Mouse (Mus musculus): ENCODE measurements around the gene Recql5. TPM values are rescaled to one million over a fixed set of nuclear protein-coding genes. Genes with fewer than 3 reads are reported as not detected.
A peak's percentile ranks its signal among the peaks of the same experiment; 100 is the strongest.

The Recql5 gene
- total and polyA plus RNA-seq, 2 experiments from 2014 or later = 7.9 to 14.3 TPM

GRCm38 (mm10) chr11:115884361-115884760 is 48.9 kb downstream of the Recql5 start:
- DNase-seq (ENCODE audit: low spot score) (no peak), ATAC-seq (no peak)
- no peak overlapping the region for H3K4me2 ChIP-seq (ENCODE audit: low read depth, low read length)
- no peak overlapping the region for H3K27ac ChIP-seq
- H3K9ac ChIP-seq (replicated peaks; ENCODE audit: low read length) = no peak overlapping the region
- H3K36me3 ChIP-seq (ENCODE audit: insufficient read depth, low read length) = no peaks in the 10 kb centered on the region
- no peak for TF ChIP-seq CTCF (IDR thresholded peaks at IDR 0.05; ENCODE audit: low read depth)
- 97% methylated on average over 3 of the region's 3 CpGs for WGBS
- H3K4me1 ChIP-seq (ENCODE audit: insufficient read depth, low read length) = no peaks in the 10 kb centered on the region
- no peaks in the 10 kb centered on the region for H3K9me3 ChIP-seq (ENCODE audit: low read length)
- H3K4me3 ChIP-seq (ENCODE audit: low read length) = no peak overlapping the region
- H3K27me3 ChIP-seq (ENCODE audit: insufficient read depth, low read length) = no peaks in the 10 kb centered on the region

- H3K4me2 ChIP-seq (ENCODE audit: low read depth, low read length) = no peak overlapping the region
- H3K9me3 ChIP-seq (ENCODE audit: low read length) = no peaks in the 10 kb centered on the region
- no peak overlapping the region for H3K4me3 ChIP-seq (ENCODE audit: low read length)
- H3K27me3 ChIP-seq (ENCODE audit: insufficient read depth, low read length) = no peaks in the 10 kb centered on the region
- H3K36me3 ChIP-seq (ENCODE audit: insufficient read depth, low read length) = no peaks in the 10 kb centered on the region
- no peak for TF ChIP-seq CTCF (IDR thresholded peaks at IDR 0.05; ENCODE audit: low read depth)
- no peak overlapping the region for H3K27ac ChIP-seq
- DNase-seq (ENCODE audit: low spot score) = no peak
- H3K4me1 ChIP-seq (ENCODE audit: insufficient read depth, low read length) = no peaks in the 10 kb centered on the region
- 29% methylated on average over 15 of the region's 17 CpGs for WGBS
- no peak overlapping the region for H3K9ac ChIP-seq (replicated peaks; ENCODE audit: low read length)
- no peak for ATAC-seq
These were observed 50.0 kb downstream of the Recql5 start for GRCm38 (mm10) chr11:115883251-115883650.

GRCm38 (mm10) chr11:115881002-115881401 is 52.3 kb downstream of the Recql5 start:
- Histone ChIP-seq H3K4me1 (ENCODE audit: insufficient read depth, low read length) (no peaks in the 10 kb centered on the region), H3K4me2 (ENCODE audit: low read depth, low read length) (no peak overlapping the region), H3K27ac (no peak overlapping the region), H3K4me3 (ENCODE audit: low read length) (no peak overlapping the region), H3K27me3 (ENCODE audit: insufficient read depth, low read length) (no peaks in the 10 kb centered on the region), H3K9me3 (ENCODE audit: low read length) (no peaks in the 10 kb centered on the region), H3K9ac (replicated peaks; ENCODE audit: low read length) (no peak overlapping the region), H3K36me3 (ENCODE audit: insufficient read depth, low read length) (no peaks in the 10 kb centered on the region)
- DNase-seq (ENCODE audit: low spot score) (no peak), ATAC-seq (no peak)
- peak; percentile 62 for TF ChIP-seq CTCF (IDR thresholded peaks at IDR 0.05; ENCODE audit: low read depth)
- 25% methylated on average over 5 of the region's 5 CpGs for WGBS

GRCm38 (mm10) chr11:115878071-115878470 is 55.2 kb downstream of the Recql5 start:
- 80% methylated on average over 8 of the region's 8 CpGs for WGBS
- no peak for DNase-seq (ENCODE audit: low spot score)
- ATAC-seq = no peak
- Histone ChIP-seq H3K27ac (no peak overlapping the region), H3K4me1 (ENCODE audit: insufficient read depth, low read length) (no peaks in the 10 kb centered on the region), H3K9ac (replicated peaks; ENCODE audit: low read length) (no peak overlapping the region), H3K36me3 (ENCODE audit: insufficient read depth, low read length) (no peaks in the 10 kb centered on the region), H3K4me3 (ENCODE audit: low read length) (no peak overlapping the region), H3K4me2 (ENCODE audit: low read depth, low read length) (no peak overlapping the region), H3K27me3 (ENCODE audit: insufficient read depth, low read length) (no peaks in the 10 kb centered on the region), H3K9me3 (ENCODE audit: low read length) (no peaks in the 10 kb centered on the region)
- no peak for TF ChIP-seq CTCF (IDR thresholded peaks at IDR 0.05; ENCODE audit: low read depth)

- no peak for ATAC-seq
- Histone ChIP-seq H3K4me1 (ENCODE audit: insufficient read depth, low read length) (no peaks in the 10 kb centered on the region), H3K36me3 (ENCODE audit: insufficient read depth, low read length) (no peaks in the 10 kb centered on the region), H3K9me3 (ENCODE audit: low read length) (no peaks in the 10 kb centered on the region), H3K27me3 (ENCODE audit: insufficient read depth, low read length) (no peaks in the 10 kb centered on the region), H3K4me2 (ENCODE audit: low read depth, low read length) (no peak overlapping the region), H3K4me3 (ENCODE audit: low read length) (no peak overlapping the region), H3K27ac (no peak overlapping the region), H3K9ac (replicated peaks; ENCODE audit: low read length) (no peak overlapping the region)
- DNase-seq (ENCODE audit: low spot score) = no peak
- no peak for TF ChIP-seq CTCF (IDR thresholded peaks at IDR 0.05; ENCODE audit: low read depth)
- 73% methylated on average over 6 of the region's 6 CpGs for WGBS
These were observed 56.0 kb downstream of the Recql5 start for GRCm38 (mm10) chr11:115877174-115877755.

- no peak for DNase-seq (ENCODE audit: low spot score)
- no peak overlapping the region for H3K27ac ChIP-seq
- no peak; the same call in 1 of the 2 replicates for TF ChIP-seq CTCF (IDR thresholded peaks at IDR 0.05; ENCODE audit: low read depth)
- ATAC-seq = no peak
- H3K27me3 ChIP-seq (ENCODE audit: insufficient read depth, low read length) = no peaks in the 10 kb centered on the region
- no peaks in the 10 kb centered on the region for H3K9me3 ChIP-seq (ENCODE audit: low read length)
- no peaks in the 10 kb centered on the region for H3K36me3 ChIP-seq (ENCODE audit: insufficient read depth, low read length)
- no peak overlapping the region for H3K4me3 ChIP-seq (ENCODE audit: low read length)
- WGBS = 84% methylated on average over 5 of the region's 5 CpGs
- no peaks in the 10 kb centered on the region for H3K4me1 ChIP-seq (ENCODE audit: insufficient read depth, low read length)
- no peak overlapping the region for H3K9ac ChIP-seq (replicated peaks; ENCODE audit: low read length)
- no peak overlapping the region for H3K4me2 ChIP-seq (ENCODE audit: low read depth, low read length)
These were observed 56.8 kb downstream of the Recql5 start for GRCm38 (mm10) chr11:115876438-115876837.

- Histone ChIP-seq H3K27me3 (ENCODE audit: insufficient read depth, low read length) (no peaks in the 10 kb centered on the region), H3K4me3 (ENCODE audit: low read length) (no peak overlapping the region), H3K4me2 (ENCODE audit: low read depth, low read length) (no peak overlapping the region), H3K9ac (replicated peaks; ENCODE audit: low read length) (no peak overlapping the region), H3K27ac (no peak overlapping the region), H3K36me3 (ENCODE audit: insufficient read depth, low read length) (no peaks in the 10 kb centered on the region), H3K9me3 (ENCODE audit: low read length) (no peaks in the 10 kb centered on the region), H3K4me1 (ENCODE audit: insufficient read depth, low read length) (no peaks in the 10 kb centered on the region)
- WGBS = 93% methylated on average over 3 of the region's 3 CpGs
- no peak for ATAC-seq
- no peak for TF ChIP-seq CTCF (IDR thresholded peaks at IDR 0.05; ENCODE audit: low read depth)
- DNase-seq (ENCODE audit: low spot score) = no peak
These were observed 57.3 kb downstream of the Recql5 start for GRCm38 (mm10) chr11:115875935-115876334.

Data from hindbrain, postnatal 0 days (tissue).